Mouse (Mus musculus): ENCODE data around the gene Slc26a6. TPM values are rescaled to one million over a fixed set of nuclear protein-coding genes. Genes with fewer than 3 reads are reported as not detected.

Slc26a6 gene
- total and polyA plus RNA-seq, 2 experiments from 2014 or later = 5.7 to 9.3 TPM

GRCm38 (mm10) chr9:108820077-108820476 is 33.0 kb upstream of the Slc26a6 start:
- no peak overlapping the region for H3K27ac ChIP-seq (ENCODE audit: low read depth)
- DNase-seq (ENCODE audit: low spot score) = no peak
- no peak overlapping the region for H3K4me2 ChIP-seq (ENCODE audit: low read depth, low read length)
- peaks cover 23% of the 10 kb centered on the region for H3K27me3 ChIP-seq (ENCODE audit: control insufficient read depth, insufficient read depth, low read length)
- H3K36me3 ChIP-seq (replicated peaks; ENCODE audit: control insufficient read depth, insufficient read depth, low read length) = peaks cover 22% of the 10 kb centered on the region
- no peak overlapping the region for H3K4me3 ChIP-seq (ENCODE audit: low read depth, low read length)
- no peaks in the 10 kb centered on the region for H3K9me3 ChIP-seq (replicated peaks; ENCODE audit: control insufficient read depth, low read length)
- H3K9ac ChIP-seq (replicated peaks; ENCODE audit: low read depth, low read length) = no peak overlapping the region
- ATAC-seq (ENCODE audit: insufficient read depth, low read depth) = no peak
- 57% methylated on average over 5 of the region's 5 CpGs for WGBS
- TF ChIP-seq EP300 (IDR thresholded peaks at IDR 0.05; ENCODE audit: low read depth) = no peak
- no peak for TF ChIP-seq CTCF (IDR thresholded peaks at IDR 0.05; ENCODE audit: low read depth)
- H3K4me1 ChIP-seq (ENCODE audit: control insufficient read depth, insufficient read depth) = no peaks in the 10 kb centered on the region

GRCm38 (mm10) chr9:108824144-108824685 is 28.9 kb upstream of the Slc26a6 start:
- TF ChIP-seq CTCF (IDR thresholded peaks at IDR 0.05; ENCODE audit: low read depth) = no peak
- no peak for TF ChIP-seq EP300 (IDR thresholded peaks at IDR 0.05; ENCODE audit: low read depth)
- Histone ChIP-seq H3K27me3 (ENCODE audit: control insufficient read depth, insufficient read depth, low read length) (peaks cover 62% of the 10 kb centered on the region), H3K9ac (replicated peaks; ENCODE audit: low read depth, low read length) (no peak overlapping the region), H3K4me3 (ENCODE audit: low read depth, low read length) (no peak overlapping the region), H3K9me3 (replicated peaks; ENCODE audit: control insufficient read depth, low read length) (no peaks in the 10 kb centered on the region), H3K4me1 (ENCODE audit: control insufficient read depth, insufficient read depth) (no peaks in the 10 kb centered on the region), H3K27ac (ENCODE audit: low read depth) (no peak overlapping the region), H3K4me2 (ENCODE audit: low read depth, low read length) (no peak overlapping the region), H3K36me3 (replicated peaks; ENCODE audit: control insufficient read depth, insufficient read depth, low read length) (no peaks in the 10 kb centered on the region)
- DNase-seq (ENCODE audit: low spot score) (no peak), ATAC-seq (ENCODE audit: insufficient read depth, low read depth) (no peak)
- 9% methylated on average over 25 of the region's 25 CpGs for whole genome bisulfite sequencing

GRCm38 (mm10) chr9:108824755-108825413 is 28.2 kb upstream of the Slc26a6 start:
- Histone ChIP-seq H3K27me3 (ENCODE audit: control insufficient read depth, insufficient read depth, low read length) (peaks cover 67% of the 10 kb centered on the region), H3K9ac (replicated peaks; ENCODE audit: low read depth, low read length) (no peak overlapping the region), H3K4me1 (ENCODE audit: control insufficient read depth, insufficient read depth) (no peaks in the 10 kb centered on the region), H3K27ac (ENCODE audit: low read depth) (no peak overlapping the region), H3K36me3 (replicated peaks; ENCODE audit: control insufficient read depth, insufficient read depth, low read length) (no peaks in the 10 kb centered on the region), H3K9me3 (replicated peaks; ENCODE audit: control insufficient read depth, low read length) (no peaks in the 10 kb centered on the region), H3K4me2 (ENCODE audit: low read depth, low read length) (no peak overlapping the region), H3K4me3 (ENCODE audit: low read depth, low read length) (no peak overlapping the region)
- TF ChIP-seq EP300 (IDR thresholded peaks at IDR 0.05; ENCODE audit: low read depth) (no peak), CTCF (IDR thresholded peaks at IDR 0.05; ENCODE audit: low read depth) (no peak)
- ATAC-seq (ENCODE audit: insufficient read depth, low read depth) (no peak), DNase-seq (ENCODE audit: low spot score) (no peak)
- 2% methylated on average over 31 of the region's 31 CpGs for WGBS

GRCm38 (mm10) chr9:108825820-108826699 is 27.0 kb upstream of the Slc26a6 start, which contains the start of gene Celsr3:
Celsr3 (plus strand) TSS chr9:108826320.
- peak; percentile 77 for DNase-seq (ENCODE audit: low spot score)

GRCm38 (mm10) chr9:108826700-108827340 is 26.3 kb upstream of the Slc26a6 start:
- TF ChIP-seq CTCF (IDR thresholded peaks at IDR 0.05; ENCODE audit: low read depth) = no peak
- TF ChIP-seq EP300 (IDR thresholded peaks at IDR 0.05; ENCODE audit: low read depth) = no peak
- WGBS = 3% methylated on average over 39 of the region's 39 CpGs
- peak; percentile 40 for DNase-seq (ENCODE audit: low spot score)
- Histone ChIP-seq H3K9me3 (replicated peaks; ENCODE audit: control insufficient read depth, low read length) (no peaks in the 10 kb centered on the region), H3K27ac (ENCODE audit: low read depth) (no peak overlapping the region), H3K4me1 (ENCODE audit: control insufficient read depth, insufficient read depth) (peaks cover 6% of the 10 kb centered on the region; the same call in 1 of the 2 replicates), H3K9ac (replicated peaks; ENCODE audit: low read depth, low read length) (no peak overlapping the region), H3K4me2 (ENCODE audit: low read depth, low read length) (peak overlapping the region; percentile 58), H3K4me3 (ENCODE audit: low read depth, low read length) (peak overlapping the region; percentile 35), H3K27me3 (ENCODE audit: control insufficient read depth, insufficient read depth, low read length) (peaks cover 86% of the 10 kb centered on the region), H3K36me3 (replicated peaks; ENCODE audit: control insufficient read depth, insufficient read depth, low read length) (no peaks in the 10 kb centered on the region)
- peak; percentile 71 for ATAC-seq (ENCODE audit: insufficient read depth, low read depth)

More at GRCm38 (mm10) chr9:108825820-108826699, 27.0 kb upstream of the Slc26a6 start, which contains the start of gene Celsr3:
- no peaks in the 10 kb centered on the region for H3K9me3 ChIP-seq (replicated peaks; ENCODE audit: control insufficient read depth, low read length)
- H3K36me3 ChIP-seq (replicated peaks; ENCODE audit: control insufficient read depth, insufficient read depth, low read length) = no peaks in the 10 kb centered on the region
- no peak within 1 kb of the TSS for H3K27ac ChIP-seq (ENCODE audit: low read depth)
- peaks cover 78% of the 10 kb centered on the region for H3K27me3 ChIP-seq (ENCODE audit: control insufficient read depth, insufficient read depth, low read length)
- H3K9ac ChIP-seq (replicated peaks; ENCODE audit: low read depth, low read length) = no peak within 1 kb of the TSS
- 2% methylated on average over 55 of the region's 70 CpGs for WGBS
- no peaks in the 10 kb centered on the region for H3K4me1 ChIP-seq (ENCODE audit: control insufficient read depth, insufficient read depth)
- H3K4me3 ChIP-seq (ENCODE audit: low read depth, low read length) = peak within 1 kb of the TSS; percentile 35
- TF ChIP-seq EP300 (IDR thresholded peaks at IDR 0.05; ENCODE audit: low read depth) (no peak), CTCF (IDR thresholded peaks at IDR 0.05; ENCODE audit: low read depth) (no peak)
- peak; percentile 65 for ATAC-seq (ENCODE audit: insufficient read depth, low read depth)
- H3K4me2 ChIP-seq (ENCODE audit: low read depth, low read length) = peak within 1 kb of the TSS; percentile 58

All from heart, postnatal 0 days (tissue).